8 mouse cellular contexts compared by ENCODE assay signal in genomic region chr1:88211812-88212211, GRCm38 (mm10). TPM values are rescaled to one million over a fixed set of nuclear protein-coding genes. Genes with fewer than 3 reads are reported as not detected.
DNase-seq lines count a peak whose midpoint lies in the region; ATAC-seq and TF ChIP-seq lines count a peak whose summit lies in the region.
"Had no signal": no experiment of that assay in that cellular context is flagged by ENCODE, and none has a peak within 500 bp of the region (broad histone marks: within the 10 kb centered on the region; RNA-seq: fewer than 3 reads in every experiment).

Gene Ugt1a1, plus strand, starts transcription at chr1:88211959.

- no peaks in the 10 kb centered on the region for H3K4me1 ChIP-seq in hindbrain, embryonic 12.5 days
- H3K4me1 ChIP-seq in limb, embryonic 14.5 days (ENCODE audit: control insufficient read depth, insufficient read depth, low read length), result no peaks in the 10 kb centered on the region
- H3K4me1 ChIP-seq in stomach, postnatal 0 days (replicated peaks; ENCODE audit: control insufficient read depth, insufficient read depth), result no peaks in the 10 kb centered on the region

- peak; percentile 4 to 12 for DNase-seq in spleen, postnatal 36 days (ENCODE audit: low spot score in 2 of 2)
- no peak for DNase-seq in spleen, adult 18-20 months
- peak; percentile 80 for DNase-seq in limb, embryonic 14.5 days (ENCODE audit: low spot score)
- DNase-seq in stomach, postnatal 0 days (ENCODE audit: low spot score), result peak; percentile 62
- DNase-seq in layer of hippocampus, adult 9-10 months (ENCODE audit: low spot score), result no peak
- DNase-seq in retina, postnatal 1 day, result no peak

- H3K4me3 ChIP-seq in hindbrain, embryonic 12.5 days, result no peak within 1 kb of the TSS
- no peak within 1 kb of the TSS for H3K4me3 ChIP-seq in limb, embryonic 14.5 days (replicated peaks; ENCODE audit: low read length)
- H3K4me3 ChIP-seq in stomach, postnatal 0 days (ENCODE audit: low read depth, low read length), result no peak within 1 kb of the TSS

- TF ChIP-seq CTCF in stomach, postnatal 0 days (IDR thresholded peaks at IDR 0.05; ENCODE audit: low read depth), result no peak

- 70% methylated on average over 8 of the region's 8 CpGs for WGBS in hindbrain, embryonic 12.5 days
- WGBS in limb, embryonic 14.5 days, result 68% methylated on average over 8 of the region's 8 CpGs
- WGBS in stomach, postnatal 0 days, result 66% methylated on average over 8 of the region's 8 CpGs

- peaks cover 52% of the 10 kb centered on the region for H3K9me3 ChIP-seq in hindbrain, embryonic 12.5 days (replicated peaks)
- peaks cover 52% of the 10 kb centered on the region for H3K9me3 ChIP-seq in limb, embryonic 14.5 days (ENCODE audit: control insufficient read depth, low read length)
- peaks cover 24% of the 10 kb centered on the region for H3K9me3 ChIP-seq in stomach, postnatal 0 days (ENCODE audit: control insufficient read depth, low read length)

- peak; percentile 14; the same call in 1 of the 2 replicates for ATAC-seq in hindbrain, embryonic 12.5 days (ENCODE audit: low FRiP score)
- no peak for ATAC-seq in limb, embryonic 14.5 days (ENCODE audit: low FRiP score, low read depth)
- ATAC-seq in stomach, postnatal 0 days (ENCODE audit: low FRiP score, low TSS enrichment), result peak; percentile 65

- no peak for TF ChIP-seq EP300 in stomach, postnatal 0 days (optimal IDR thresholded peaks at IDR 0.05)

- H3K36me3 ChIP-seq in hindbrain, embryonic 12.5 days, result no peaks in the 10 kb centered on the region
- no peaks in the 10 kb centered on the region for H3K36me3 ChIP-seq in limb, embryonic 14.5 days (ENCODE audit: control insufficient read depth, insufficient read depth, low read length)
- H3K36me3 ChIP-seq in stomach, postnatal 0 days (ENCODE audit: control insufficient read depth, insufficient read depth, low read length), result no peaks in the 10 kb centered on the region

- no peak for TF ChIP-seq POLR2A in limb, embryonic 14.5 days (IDR thresholded peaks at IDR 0.05; ENCODE audit: borderline replicate concordance, extremely low read depth, insufficient read depth, insufficient read length)

- H3K9ac ChIP-seq in hindbrain, embryonic 12.5 days, result no peak within 1 kb of the TSS
- H3K9ac ChIP-seq in limb, embryonic 14.5 days (ENCODE audit: low read depth, low read length, severe bottlenecking), result no peak within 1 kb of the TSS
- H3K9ac ChIP-seq in stomach, postnatal 0 days (ENCODE audit: low read length), result no peak within 1 kb of the TSS
- H3K9ac ChIP-seq: liver, embryonic 14.5 days had no signal

- H3K27me3 ChIP-seq in hindbrain, embryonic 12.5 days, result no peaks in the 10 kb centered on the region
- no peaks in the 10 kb centered on the region for H3K27me3 ChIP-seq in limb, embryonic 14.5 days (ENCODE audit: control insufficient read depth, insufficient read depth, low read length)
- no peaks in the 10 kb centered on the region for H3K27me3 ChIP-seq in stomach, postnatal 0 days (ENCODE audit: control insufficient read depth, insufficient read depth, low read length)

- H3K27ac ChIP-seq in hindbrain, embryonic 12.5 days, result no peak within 1 kb of the TSS
- H3K27ac ChIP-seq in limb, embryonic 14.5 days (replicated peaks; ENCODE audit: low read depth, low read length), result no peak within 1 kb of the TSS
- no peak within 1 kb of the TSS; the same call in 1 of the 2 replicates for H3K27ac ChIP-seq in stomach, postnatal 0 days (replicated peaks)
- H3K27ac ChIP-seq: liver, embryonic 14.5 days had no signal

- H3K4me2 ChIP-seq in hindbrain, embryonic 12.5 days (replicated peaks), result no peak within 1 kb of the TSS
- no peak within 1 kb of the TSS for H3K4me2 ChIP-seq in limb, embryonic 14.5 days (replicated peaks; ENCODE audit: low read depth, low read length, severe bottlenecking)
- no peak within 1 kb of the TSS for H3K4me2 ChIP-seq in stomach, postnatal 0 days (replicated peaks; ENCODE audit: low read depth)

RNA-seq across cellular contexts. Expression of gene Ugt1a1, which starts in this region (rescaled TPM):
- polyA plus RNA-seq in hindbrain, embryonic 12.5 days (2016; fragmentation: Nextera tagmentation; extraction: Ambion mirVana), result not detected in 2 replicates
- 1.5 and 2.3 TPM in 2 replicates for polyA plus RNA-seq in limb, embryonic 14.5 days (2012; rRNA removed)
- polyA plus RNA-seq in limb, embryonic 14.5 days (2014; fragmentation: Nextera tagmentation; extraction: Ambion mirVana), result 4.3 and 5.8 TPM in 2 replicates
- 23.6 and 24.8 TPM in 2 replicates for polyA plus RNA-seq in stomach, postnatal 0 days (2015; fragmentation: Nextera tagmentation; extraction: Ambion mirVana)

Comparison
In these comparisons a context has a peak if more than half of its experiments do, and no peak if none do; other contexts are left out.
1. DNase-seq: peak in spleen, postnatal 36 days (2 of 2), limb, embryonic 14.5 days (single experiment) and stomach, postnatal 0 days (single experiment); none in spleen, adult 18-20 months (0 of 2), layer of hippocampus, adult 9-10 months (single experiment) and retina, postnatal 1 day (single experiment).
2. Peak in ATAC-seq in hindbrain, embryonic 12.5 days; RNA of the gene not detected or under 1 TPM.